Mouse (Mus musculus): ENCODE results near the gene Col4a3bp.

Gene Col4a3bp

GRCm38 (mm10) chr13:96542081-96542889, at the start of gene Col4a3bp, which contains the start of gene Polk:
Gene Col4a3bp, plus strand, starts transcription at chr13:96542618.
Gene Polk, minus strand, starts transcription at chr13:96542579.
- in situ Hi-C loops (cut with MboI; ENCODE audit: low sequenced_read_pairs) = no loop called here

GRCm38 (mm10) chr13:96496630-96497029, 45.8 kb upstream of the Col4a3bp start:
- in situ Hi-C loops (cut with MboI; ENCODE audit: low sequenced_read_pairs) = no loop called here

GRCm38 (mm10) chr13:96499891-96500290, 42.5 kb upstream of the Col4a3bp start:
- in situ Hi-C loops (cut with MboI; ENCODE audit: low sequenced_read_pairs) = no loop called here

- in situ Hi-C loops (cut with MboI; ENCODE audit: low sequenced_read_pairs) = no loop called here
Observed at GRCm38 (mm10) chr13:96505661-96506060, 36.8 kb upstream of the Col4a3bp start.

GRCm38 (mm10) chr13:96506313-96506712, 36.1 kb upstream of the Col4a3bp start:
- in situ Hi-C loops (cut with MboI; ENCODE audit: low sequenced_read_pairs) = no loop called here

- in situ Hi-C loops (cut with MboI; ENCODE audit: low sequenced_read_pairs) = no loop called here
Observed at GRCm38 (mm10) chr13:96507541-96507940, 34.9 kb upstream of the Col4a3bp start.

- in situ Hi-C loops (cut with MboI; ENCODE audit: low sequenced_read_pairs) = no loop called here
Observed at GRCm38 (mm10) chr13:96510635-96511034, 31.8 kb upstream of the Col4a3bp start.

GRCm38 (mm10) chr13:96511262-96511661, 31.2 kb upstream of the Col4a3bp start:
- in situ Hi-C loops (cut with MboI; ENCODE audit: low sequenced_read_pairs) = no loop called here

- in situ Hi-C loops (cut with MboI; ENCODE audit: low sequenced_read_pairs) = no loop called here
Observed at GRCm38 (mm10) chr13:96511893-96512292, 30.5 kb upstream of the Col4a3bp start.

- in situ Hi-C loops (cut with MboI; ENCODE audit: low sequenced_read_pairs) = no loop called here
Observed at GRCm38 (mm10) chr13:96514154-96514942, 28.1 kb upstream of the Col4a3bp start.

GRCm38 (mm10) chr13:96516249-96516648, 26.2 kb upstream of the Col4a3bp start:
- in situ Hi-C loops (cut with MboI; ENCODE audit: low sequenced_read_pairs) = no loop called here

GRCm38 (mm10) chr13:96517335-96517734, 25.1 kb upstream of the Col4a3bp start:
- in situ Hi-C loops (cut with MboI; ENCODE audit: low sequenced_read_pairs) = no loop called here

- in situ Hi-C loops (cut with MboI; ENCODE audit: low sequenced_read_pairs) = no loop called here
Observed at GRCm38 (mm10) chr13:96521294-96521693, 21.1 kb upstream of the Col4a3bp start.

GRCm38 (mm10) chr13:96527022-96527421, 15.4 kb upstream of the Col4a3bp start:
- in situ Hi-C loops (cut with MboI; ENCODE audit: low sequenced_read_pairs) = no loop called here

- in situ Hi-C loops (cut with MboI; ENCODE audit: low sequenced_read_pairs) = no loop called here
Observed at GRCm38 (mm10) chr13:96527856-96528255, 14.6 kb upstream of the Col4a3bp start.

GRCm38 (mm10) chr13:96528776-96529175, 13.6 kb upstream of the Col4a3bp start:
- in situ Hi-C loops (cut with MboI; ENCODE audit: low sequenced_read_pairs) = no loop called here

- in situ Hi-C loops (cut with MboI; ENCODE audit: low sequenced_read_pairs) = no loop called here
Observed at GRCm38 (mm10) chr13:96529542-96529941, 12.9 kb upstream of the Col4a3bp start.

- in situ Hi-C loops (cut with MboI; ENCODE audit: low sequenced_read_pairs) = no loop called here
Observed at GRCm38 (mm10) chr13:96530064-96530463, 12.4 kb upstream of the Col4a3bp start.

GRCm38 (mm10) chr13:96532176-96532575, 10.2 kb upstream of the Col4a3bp start:
- in situ Hi-C loops (cut with MboI; ENCODE audit: low sequenced_read_pairs) = no loop called here

- in situ Hi-C loops (cut with MboI; ENCODE audit: low sequenced_read_pairs) = no loop called here
Observed at GRCm38 (mm10) chr13:96533742-96534141, 8.7 kb upstream of the Col4a3bp start.

GRCm38 (mm10) chr13:96536821-96537572, 5.4 kb upstream of the Col4a3bp start:
- in situ Hi-C loops (cut with MboI; ENCODE audit: low sequenced_read_pairs) = no loop called here

Data from CH12F3 (cell line).